Mouse (Mus musculus) liver, adult 2 months (tissue): Measurements from ENCODE around the gene Ankrd45. TPM values are rescaled to one million over a fixed set of nuclear protein-coding genes. Genes with fewer than 3 reads are reported as not detected.
"Not testable (repeated sequence)": the region's sequence is repeated elsewhere in the genome, so short reads cannot be mapped to it uniquely, and the experiment has no call there.

Experiments
- DNase-seq: peaks from one replicate; pipeline ENCODE4 v3.0.0-alpha.2; 2011; ENCODE audit warnings: low read depth, low spot score; ENCODE audit errors: extremely low read depth
- H3K27ac ChIP-seq: fragments of 200-500 bp; replicated peaks from 2 replicates; pipeline ENCODE4 v1.5.1; 2012; ENCODE audit warnings: low read depth, mild to moderate bottlenecking, control low read depth, inconsistent platforms, low read length; ENCODE audit not compliant: insufficient read depth
- H3K27me3 ChIP-seq: fragments of 200-500 bp; 2 replicates; pipeline ENCODE4 v1.6.1; 2012; ENCODE audit warnings: mild to moderate bottlenecking, moderate library complexity, low read length, inconsistent platforms; ENCODE audit not compliant: control insufficient read depth, insufficient read depth
- H3K36me3 ChIP-seq: fragments of 200-500 bp; 2 replicates; pipeline ENCODE4 v1.6.1; 2012; ENCODE audit warnings: low read length, inconsistent platforms; ENCODE audit not compliant: control insufficient read depth, insufficient read depth
- H3K4me1 ChIP-seq: fragments of 200-500 bp; 2 replicates; pipeline ENCODE4 v1.6.1; 2011; ENCODE audit warnings: low read length; ENCODE audit not compliant: control insufficient read depth, insufficient read depth
- H3K4me3 ChIP-seq: fragments of 200-500 bp; 2 replicates; pipeline ENCODE4 v1.5.1; 2011; ENCODE audit warnings: low read depth, mild to moderate bottlenecking, control low read depth, low read length, moderate library complexity; ENCODE audit not compliant: insufficient read depth
- H3K79me2 ChIP-seq: fragments of 200-500 bp; 2 replicates; pipeline ENCODE4 v1.6.1; 2012; ENCODE audit warnings: inconsistent platforms, mild to moderate bottlenecking, low read length, moderate library complexity; ENCODE audit not compliant: control insufficient read depth, insufficient read depth
- H3K9ac ChIP-seq: fragments of 200-500 bp; 2 replicates; pipeline ENCODE4 v1.6.1; 2012; ENCODE audit warnings: low read depth, mild to moderate bottlenecking, control low read depth, inconsistent platforms, low read length
- CTCF ChIP-seq: fragments of 200-500 bp; IDR thresholded peaks from 2 replicates; pipeline ENCODE4 v1.5.1; 2011; ENCODE audit warnings: low read depth, low read length, control low read depth
- POLR2A ChIP-seq: fragments of 200-500 bp; IDR thresholded peaks from 2 replicates; pipeline ENCODE4 v1.6.1; 2011; ENCODE audit warnings: low read length, control low read depth; ENCODE audit not compliant: insufficient read depth; ENCODE audit errors: extremely low read depth
- WGBS: fragments of 180-500 bp; shearing (Covaris S2); methylation state at CpG from one replicate; pipeline ENCODE4 v1.1.7; 2018; 5-methylcytosine and 5-hydroxymethylcytosine counted together
- polyA plus RNA-seq: library from polyadenylated mRNA; depleted of rRNA; stranded (reverse); fragments of >200 nt; gene quantifications from 2 replicates; pipeline ENCODE4 v1.2.3, GENCODE M21; 2012
- total RNA-seq: library from RNA; depleted of rRNA; stranded (reverse); fragments of >200 nt; gene quantifications from 2 replicates; pipeline ENCODE4 v1.2.3, GENCODE M21; 2014

Ankrd45 gene
- total and polyA plus RNA-seq, 2 experiments: not detected

- DNase-seq: peak; percentile 37
- TF ChIP-seq POLR2A: no peak
- peak; percentile 72 for TF ChIP-seq CTCF
- 53% methylated on average over 8 of the region's 8 CpGs for WGBS
Measured at GRCm38 (mm10) chr1:161180674-161181073, 38.2 kb downstream of the Ankrd45 start.

GRCm38 (mm10) chr1:161182386-161182785, 39.9 kb downstream of the Ankrd45 start:
- Histone ChIP-seq H3K9ac (no peak overlapping the region), H3K4me3 (no peak overlapping the region), H3K27me3 (no peaks in the 10 kb centered on the region), H3K79me2 (no peaks in the 10 kb centered on the region), H3K36me3 (no peaks in the 10 kb centered on the region), H3K4me1 (no peaks in the 10 kb centered on the region), H3K27ac (no peak overlapping the region)
- TF ChIP-seq POLR2A (no peak), CTCF (no peak)
- no peak for DNase-seq
- 83% methylated on average over 9 of the region's 9 CpGs for WGBS

More at GRCm38 (mm10) chr1:161180674-161181073, 38.2 kb downstream of the Ankrd45 start:
- H3K27ac ChIP-seq: no peak overlapping the region
- H3K36me3 ChIP-seq: no peaks in the 10 kb centered on the region
- H3K27me3 ChIP-seq: no peaks in the 10 kb centered on the region
- no peak overlapping the region for H3K9ac ChIP-seq
- no peak overlapping the region for H3K4me3 ChIP-seq
- no peaks in the 10 kb centered on the region for H3K4me1 ChIP-seq
- H3K79me2 ChIP-seq: no peaks in the 10 kb centered on the region

- Histone ChIP-seq H3K27me3 (no peaks in the 10 kb centered on the region), H3K9ac (no peak overlapping the region), H3K79me2 (no peaks in the 10 kb centered on the region), H3K36me3 (no peaks in the 10 kb centered on the region), H3K4me3 (no peak overlapping the region), H3K4me1 (no peaks in the 10 kb centered on the region), H3K27ac (no peak overlapping the region)
- DNase-seq: no peak
- TF ChIP-seq POLR2A (no peak), CTCF (no peak)
- 69% methylated on average over 9 of the region's 9 CpGs for WGBS
Measured at GRCm38 (mm10) chr1:161183677-161184076, 41.2 kb downstream of the Ankrd45 start.

GRCm38 (mm10) chr1:161185431-161185830, 42.9 kb downstream of the Ankrd45 start:
- 90% methylated on average over 3 of the region's 3 CpGs for WGBS
- Histone ChIP-seq H3K9ac (no peak overlapping the region), H3K79me2 (no peaks in the 10 kb centered on the region), H3K36me3 (no peaks in the 10 kb centered on the region), H3K4me3 (no peak overlapping the region), H3K4me1 (no peaks in the 10 kb centered on the region), H3K27me3 (no peaks in the 10 kb centered on the region), H3K27ac (no peak overlapping the region)
- TF ChIP-seq POLR2A (no peak), CTCF (no peak)
- no peak for DNase-seq

GRCm38 (mm10) chr1:161190253-161190910, 47.9 kb downstream of the Ankrd45 start:
- no peaks in the 10 kb centered on the region for H3K36me3 ChIP-seq
- no peak overlapping the region for H3K4me3 ChIP-seq
- H3K4me1 ChIP-seq: peaks cover 1% of the 10 kb centered on the region; the same call in 1 of the 2 replicates
- no peak for DNase-seq
- H3K79me2 ChIP-seq: no peaks in the 10 kb centered on the region
- no peak overlapping the region for H3K27ac ChIP-seq
- H3K9ac ChIP-seq: no peak overlapping the region
- TF ChIP-seq POLR2A: no peak
- TF ChIP-seq CTCF: no peak
- no peaks in the 10 kb centered on the region for H3K27me3 ChIP-seq
- WGBS: 68% methylated on average over 9 of the region's 9 CpGs

- Histone ChIP-seq H3K27me3 (no peaks in the 10 kb centered on the region), H3K79me2 (no peaks in the 10 kb centered on the region), H3K27ac (no peak overlapping the region), H3K36me3 (no peaks in the 10 kb centered on the region), H3K4me3 (peak overlapping the region; percentile 57), H3K4me1 (peaks cover 4% of the 10 kb centered on the region; the same call in 1 of the 2 replicates), H3K9ac (peak overlapping the region; percentile 67; the same call in 1 of the 2 replicates)
- under 1% methylated on average over 16 of the region's 16 CpGs for WGBS
- TF ChIP-seq POLR2A (no peak), CTCF (peak; percentile 62)
- peak; percentile 79 for DNase-seq
Measured at GRCm38 (mm10) chr1:161195541-161196351, 53.3 kb downstream of the Ankrd45 start.

GRCm38 (mm10) chr1:161196364-161196763, 53.9 kb downstream of the Ankrd45 start:
- DNase-seq, H3K4me1 ChIP-seq, H3K36me3 ChIP-seq, H3K9ac ChIP-seq, H3K79me2 ChIP-seq, H3K27me3 ChIP-seq, H3K4me3 ChIP-seq, H3K27ac ChIP-seq: not testable (repeated sequence)
- WGBS: 43% methylated on average over 11 of the region's 11 CpGs
